Mouse (Mus musculus) embryonic fibroblast, embryonic 13.5 days (primary cell): ENCODE results near the gene 1700088E04Rik.
A peak's percentile ranks its signal among the peaks of the same experiment; 100 is the strongest.

Experiments
- CTCF ChIP-seq: IDR thresholded peaks from 2 replicates; pipeline ENCODE4 v1.5.1; 2011; ENCODE audit warnings: mild to moderate bottlenecking, control low read depth, low read length, moderate library complexity, borderline replicate concordance; ENCODE audit not compliant: insufficient read depth
- POLR2A ChIP-seq: IDR thresholded peaks from 2 replicates; pipeline ENCODE4 v1.6.1; 2011; ENCODE audit warnings: low read depth, mild to moderate bottlenecking, control low read depth, low read length, moderate library complexity

DNA sequence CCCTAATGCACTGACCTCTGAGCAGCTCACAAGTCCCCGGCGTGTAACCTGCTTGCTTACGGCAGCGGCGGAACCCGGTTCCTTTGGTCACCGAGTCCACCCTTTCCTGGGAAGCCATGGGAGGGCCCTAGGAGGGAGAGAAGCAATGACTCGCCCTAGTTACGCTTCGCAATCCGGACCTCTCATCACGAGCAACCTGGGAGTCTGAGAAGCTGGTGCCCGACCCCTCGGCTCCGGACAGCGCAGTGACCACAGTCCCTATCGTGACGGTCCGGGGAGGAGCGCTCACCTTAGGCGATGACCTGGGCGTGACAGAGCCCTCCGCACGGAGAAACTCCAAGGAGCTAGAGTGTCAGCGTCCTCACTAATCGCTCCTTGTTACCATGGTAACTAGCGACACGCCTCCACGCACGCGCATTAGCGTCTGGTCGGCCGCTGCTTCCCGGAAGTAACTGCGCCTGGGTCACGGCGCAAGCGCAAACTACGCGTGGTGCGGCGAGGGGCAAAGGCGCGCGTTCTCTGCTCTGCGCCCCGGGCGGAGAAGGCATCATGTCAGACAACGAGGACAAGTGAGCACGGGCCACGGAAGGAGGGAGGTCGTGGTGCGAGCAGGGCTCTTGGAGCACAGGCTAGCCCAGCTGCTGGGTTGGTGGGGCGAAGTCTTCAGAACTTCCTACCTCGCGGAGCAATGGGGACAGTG, at the start of gene 1700088E04Rik, which contains the start of gene Polr2f:
- TF ChIP-seq POLR2A (peak; percentile 99), CTCF (no peak)
